Mouse (Mus musculus): ENCODE data around the gene B3galt1.

- TF ChIP-seq POLR2A (IDR thresholded peaks at IDR 0.05; ENCODE audit: insufficient read length, low read depth) = no peak
- no peak for TF ChIP-seq SRF (IDR thresholded peaks at IDR 0.05; ENCODE audit: control insufficient read depth, insufficient read length, low read depth)
- no peak for TF ChIP-seq TCF3 (IDR thresholded peaks at IDR 0.05; ENCODE audit: insufficient read length, low read depth)
Measured at GRCm38 (mm10) chr2:67657372-67657771, 91.7 kb downstream of the B3galt1 start.
